ENCODE assay signal across 16 mouse cellular contexts in genomic region chr1:182102706-182103105, GRCm38 (mm10). TPM values are rescaled to one million over a fixed set of nuclear protein-coding genes. Genes with fewer than 3 reads are reported as not detected.
A peak's percentile ranks its signal among the peaks of the same experiment; 100 is the strongest.
DNase-seq lines count a peak whose midpoint lies in the region; ATAC-seq and TF ChIP-seq lines count a peak whose summit lies in the region.
"Had no signal": no experiment of that assay in that cellular context is flagged by ENCODE, and none has a peak within 500 bp of the region (broad histone marks: within the 10 kb centered on the region; RNA-seq: fewer than 3 reads in every experiment).

No protein-coding gene starts in this region.

- no peak for DNase-seq in heart, embryonic 10.5 days (ENCODE audit: low spot score)
- DNase-seq in heart, postnatal 14 days, result no peak
- DNase-seq in CH12.LX (ENCODE audit: extremely low read depth) (no peak), ES-CJ7 (ENCODE audit: low read depth, low spot score) (peak; percentile 80)
- DNase-seq in left cerebral cortex, postnatal 25 days (ENCODE audit: low spot score in 2 of 2), result no peak
- no peak for DNase-seq in spleen, postnatal 36 days (ENCODE audit: low spot score in 2 of 2)
- DNase-seq: adrenal gland, postnatal 14 days; cerebellum, adult 18-20 months; kidney, adult 11 months; kidney, postnatal 10 days; thymus, adult 2 months had no signal

- H3K36me3 ChIP-seq in heart, embryonic 10.5 days, result no peaks in the 10 kb centered on the region
- no peaks in the 10 kb centered on the region for H3K36me3 ChIP-seq in CH12.LX (replicated peaks in 1 of 2; ENCODE audit: control insufficient read depth in 1 of 2, insufficient read depth in 1 of 2, low read length in 1 of 2)
- H3K36me3 ChIP-seq: embryonic facial prominence, embryonic 15.5 days; forebrain, embryonic 12.5 days; limb, embryonic 15.5 days had no signal

- no peak overlapping the region for H3K4me2 ChIP-seq in CH12.LX (ENCODE audit: insufficient read depth, low read depth, poor library complexity, severe bottlenecking)
- H3K4me2 ChIP-seq: embryonic facial prominence, embryonic 15.5 days; forebrain, embryonic 12.5 days; limb, embryonic 15.5 days had no signal

- no peaks in the 10 kb centered on the region for H3K27me3 ChIP-seq in heart, embryonic 10.5 days (ENCODE audit: insufficient read depth, poor library complexity, severe bottlenecking)
- H3K27me3 ChIP-seq in CH12.LX (replicated peaks), result no peaks in the 10 kb centered on the region
- H3K27me3 ChIP-seq: embryonic facial prominence, embryonic 15.5 days; forebrain, embryonic 12.5 days; limb, embryonic 15.5 days had no signal

- TF ChIP-seq RAD21 in CH12.LX (IDR thresholded peaks at IDR 0.05; ENCODE audit: low read depth, low read length), result no peak

- H3K27ac ChIP-seq in heart, embryonic 10.5 days, result peak overlapping the region; percentile 33; the same call in 1 of the 2 replicates
- no peak overlapping the region for H3K27ac ChIP-seq in CH12.LX (ENCODE audit: insufficient read depth, low read depth)
- H3K27ac ChIP-seq: embryonic facial prominence, embryonic 15.5 days; forebrain, embryonic 12.5 days; left cerebral cortex, adult 2 months; limb, embryonic 15.5 days had no signal

- in situ Hi-C loops in CH12.LX (cut with MboI; ENCODE audit: low pct_ligation_motif_present, low pct_unique_long_range_greater_than_20kb, low sequenced_read_pairs), result no loop called here

- H3K4me3 ChIP-seq in heart, embryonic 10.5 days, result no peak overlapping the region
- no peak overlapping the region for H3K4me3 ChIP-seq in CH12.LX (replicated peaks in 1 of 3; ENCODE audit: low read depth in 2 of 3, low read length in 2 of 3, poor library complexity in 1 of 3)
- H3K4me3 ChIP-seq: embryonic facial prominence, embryonic 15.5 days; forebrain, embryonic 12.5 days; left cerebral cortex, adult 2 months; limb, embryonic 15.5 days had no signal

- H3K79me2 ChIP-seq in CH12.LX (replicated peaks; ENCODE audit: control insufficient read depth, extremely low read depth, insufficient read depth, poor library complexity, severe bottlenecking), result no peaks in the 10 kb centered on the region

- no peak for TF ChIP-seq CTCF in CH12.LX (conservative IDR thresholded peaks at IDR 0.05 in 1 of 2, IDR thresholded peaks at IDR 0.05 in 1 of 2; ENCODE audit: low read depth in 2 of 2, low read length in 2 of 2)

- TF ChIP-seq EP300 in CH12.LX (IDR thresholded peaks at IDR 0.05; ENCODE audit: low read length), result no peak

- intact Hi-C loops in heart, postnatal 14 days (cut with DNase I), result no loop called here
- intact Hi-C loops in left cerebral cortex, postnatal 25 days (cut with DNase I), result no loop called here

- ATAC-seq in granulocyte monocyte progenitor cell, adult 5-6 weeks (replicated peaks; ENCODE audit: poor library complexity, severe bottlenecking), result peak; percentile 27; the same call in 1 of the 2 replicates

- TF ChIP-seq POLR2A in CH12.LX (IDR thresholded peaks at IDR 0.05; ENCODE audit: low read depth, low read length), result no peak

- H3K9me3 ChIP-seq in heart, embryonic 10.5 days, result no peaks in the 10 kb centered on the region
- H3K9me3 ChIP-seq in CH12.LX (replicated peaks; ENCODE audit: low read length), result no peaks in the 10 kb centered on the region
- H3K9me3 ChIP-seq: embryonic facial prominence, embryonic 15.5 days; forebrain, embryonic 12.5 days; limb, embryonic 15.5 days had no signal

- no peak overlapping the region for H3K9ac ChIP-seq in CH12.LX (ENCODE audit: insufficient read depth, low read depth)
- H3K9ac ChIP-seq: embryonic facial prominence, embryonic 15.5 days; forebrain, embryonic 12.5 days; limb, embryonic 15.5 days had no signal

- peaks cover 45% of the 10 kb centered on the region for H3K4me1 ChIP-seq in heart, embryonic 10.5 days
- peaks cover 36 to 61% of the 10 kb centered on the region in 2 experiments for H3K4me1 ChIP-seq in CH12.LX (ENCODE audit: control insufficient read depth in 1 of 2, insufficient read depth in 2 of 2)

- dilution Hi-C loops in CH12.LX (cut with MboI; ENCODE audit: extremely low pct_ligation_motif_present, extremely low pct_unique_long_range_greater_than_20kb, low sequenced_read_pairs), result no loop called here

TF ChIP-seq in CH12.LX, 34 proteins besides CTCF, POLR2A, EP300 and RAD21:
- peak; percentile 37; the same call in 1 of the 2 replicates for TF ChIP-seq CHD2 (IDR thresholded peaks at IDR 0.05; ENCODE audit: low read length)
- TF ChIP-seq MAFK (IDR thresholded peaks at IDR 0.05; ENCODE audit: insufficient replicate concordance, low read length), result no peak

RNA-seq across cellular contexts. Expression of gene Srp9, which starts 21.8 kb away (rescaled TPM):
- 121 and 128 TPM in 2 replicates for polyA plus RNA-seq in heart, embryonic 10.5 days (2016; fragmentation: Nextera tagmentation; extraction: Ambion mirVana)
- 10 to 100 TPM; 42.6 to 46.6 TPM for total RNA-seq in heart, postnatal 14 days (2021)
- 135 and 154 TPM in 2 replicates for total RNA-seq in CH12.LX (2012; rRNA removed)
- 221 and 235 TPM in 2 replicates for total RNA-seq in CH12.LX (2014; rRNA removed)
- 138 and 153 TPM in 2 replicates for polyA plus RNA-seq in CH12.LX (2012; ENCODE audit: insufficient read length, low read depth)
- total RNA-seq in granulocyte monocyte progenitor cell, adult 5-6 weeks (2014; fragmentation: Nextera tagmentation), result 147 and 167 TPM in 2 replicates
- total RNA-seq in granulocyte monocyte progenitor cell, adult 5-6 weeks (2017), result 168 and 203 TPM in 2 replicates
- total RNA-seq in left cerebral cortex, postnatal 25 days (2021), result 10 to 100 TPM; 61.0 to 64.1 TPM
